Mouse (Mus musculus): ENCODE results near the gene Dnaja3.

- no peak for TF ChIP-seq CTCF (IDR thresholded peaks at IDR 0.05; ENCODE audit: low read depth, low read length)
- TF ChIP-seq GATA1 (IDR thresholded peaks at IDR 0.05; ENCODE audit: borderline replicate concordance, low read length), result no peak
- TF ChIP-seq TAL1 (conservative IDR thresholded peaks at IDR 0.05; ENCODE audit: low read depth, low read length), result no peak
- no peak for TF ChIP-seq POLR2AphosphoS5 (IDR thresholded peaks at IDR 0.05; ENCODE audit: insufficient replicate concordance, low read depth, low read length)
- TF ChIP-seq GATA2 (IDR thresholded peaks at IDR 0.05; ENCODE audit: borderline replicate concordance, low read depth, low read length), result no peak
Measured at GRCm38 (mm10) chr16:4592909-4593875, 46.6 kb upstream of the Dnaja3 start.

All from G1E (cell line).